Mouse (Mus musculus): ENCODE data around the gene Catsperd. TPM values are rescaled to one million over a fixed set of nuclear protein-coding genes. Genes with fewer than 3 reads are reported as not detected.
"Not testable (repeated sequence)": the region's sequence is repeated elsewhere in the genome, so short reads cannot be mapped to it uniquely, and the experiment has no call there.

Catsperd gene
- total RNA-seq, 4 experiments from 2014 or later, result 0.16 TPM; not detected in 2

GRCm38 (mm10) chr17:56612565-56612939, 15.4 kb upstream of the Catsperd start:
- DNase-seq (ENCODE audit: low spot score), result not testable (repeated sequence)

DNA sequence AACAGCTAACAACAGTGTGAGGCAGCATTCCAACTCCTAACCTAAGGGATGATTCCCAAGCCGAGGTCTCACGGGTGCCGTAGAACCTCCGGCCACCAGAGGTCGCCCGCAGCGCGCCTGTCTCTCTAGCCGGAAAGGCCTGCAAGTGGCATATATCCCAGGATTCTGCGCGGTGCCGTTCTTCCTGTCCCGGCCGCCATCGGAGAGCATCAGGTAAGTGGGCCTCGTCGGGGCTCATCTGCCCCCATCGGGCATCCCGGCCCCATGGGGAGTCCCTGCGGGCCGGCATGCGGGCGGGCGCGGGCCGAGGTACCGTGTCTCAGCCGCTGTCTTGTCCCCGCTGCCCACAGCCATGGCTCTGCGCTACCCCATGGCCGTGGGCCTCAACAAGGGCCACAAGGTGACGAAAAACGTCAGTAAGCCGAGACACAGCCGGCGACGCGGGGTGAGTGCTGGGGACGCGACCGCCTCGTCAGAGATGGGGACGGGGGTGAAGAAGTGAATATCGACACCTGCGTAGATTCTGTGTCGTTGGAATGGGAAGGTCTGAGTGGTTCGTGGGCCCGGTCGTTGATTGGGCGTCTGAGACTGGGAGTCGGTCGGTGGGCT, 14.6 kb upstream of the Catsperd start, which contains the start of gene Rpl36:
Gene Rpl36 (plus strand): TSS at position 181 of the 609 bp plus-strand sequence.
- DNase-seq (ENCODE audit: low spot score), result peak; percentile 96

DNA sequence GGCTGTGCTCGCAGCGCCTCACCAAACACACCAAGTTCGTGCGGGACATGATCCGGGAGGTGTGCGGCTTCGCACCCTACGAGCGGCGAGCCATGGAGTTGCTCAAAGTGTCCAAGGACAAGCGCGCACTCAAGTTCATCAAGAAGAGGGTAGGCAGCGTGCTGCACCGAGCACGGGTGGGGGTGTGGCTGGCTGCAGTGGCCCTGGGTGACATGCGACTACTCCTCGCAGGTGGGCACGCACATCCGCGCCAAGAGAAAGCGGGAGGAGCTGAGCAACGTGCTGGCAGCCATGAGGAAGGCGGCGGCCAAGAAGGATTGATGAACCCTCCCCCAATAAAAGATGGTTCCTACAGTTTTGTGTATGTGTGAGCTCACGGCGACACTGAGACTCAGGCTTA, 14.1 kb upstream of the Catsperd start:
- DNase-seq (ENCODE audit: low spot score), result not testable (repeated sequence)

GRCm38 (mm10) chr17:56614391-56615135, 13.4 kb upstream of the Catsperd start:
- DNase-seq (ENCODE audit: low spot score), result no peak

- no peak for DNase-seq (ENCODE audit: low spot score)
Measured at GRCm38 (mm10) chr17:56615136-56615784, 12.7 kb upstream of the Catsperd start.

DNA sequence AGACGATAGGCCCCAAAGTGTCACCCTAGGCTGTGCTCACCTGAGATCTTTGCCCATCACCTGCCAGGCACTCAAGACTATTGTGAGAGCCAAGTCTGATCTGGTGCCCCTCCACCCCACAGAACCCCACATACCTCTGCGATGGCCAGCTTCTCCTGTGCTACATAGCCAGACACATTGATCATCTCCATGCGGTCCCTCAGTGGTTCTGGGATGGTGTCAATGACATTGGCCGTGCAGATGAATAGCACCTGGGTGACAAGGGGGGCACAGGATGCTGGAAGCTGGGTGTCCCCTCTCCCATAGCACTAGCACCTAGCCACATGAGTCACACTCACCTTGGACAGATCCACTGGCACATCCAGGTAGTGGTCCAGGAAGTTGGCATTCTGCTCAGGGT, 12.2 kb upstream of the Catsperd start:
- DNase-seq (ENCODE audit: low spot score), result no peak

- no peak for DNase-seq (ENCODE audit: low spot score)
Measured at GRCm38 (mm10) chr17:56616725-56617124, 11.2 kb upstream of the Catsperd start.

DNA sequence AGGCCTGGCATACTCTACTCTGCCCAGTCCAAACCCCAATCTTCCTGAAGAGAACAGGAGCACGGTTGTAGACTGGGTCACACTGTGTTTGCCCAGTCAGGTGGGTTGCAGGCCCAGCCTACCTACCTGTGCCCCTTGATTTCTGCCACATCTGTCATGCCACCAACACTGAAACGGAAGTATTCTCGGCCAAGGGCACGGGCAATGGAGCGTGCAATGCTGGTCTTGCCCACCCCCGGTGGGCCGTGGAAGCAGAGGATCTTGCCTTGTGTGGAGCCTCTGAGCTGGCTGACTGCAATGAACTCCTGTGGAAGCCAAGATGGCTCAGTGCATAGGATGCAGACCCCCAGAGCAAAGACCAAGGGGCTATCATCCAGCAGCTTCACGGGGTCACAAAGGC, 10.3 kb upstream of the Catsperd start:
- no peak for DNase-seq (ENCODE audit: low spot score)

GRCm38 (mm10) chr17:56625495-56625894, 2.4 kb upstream of the Catsperd start:
- no peak for DNase-seq (ENCODE audit: low spot score)

DNA sequence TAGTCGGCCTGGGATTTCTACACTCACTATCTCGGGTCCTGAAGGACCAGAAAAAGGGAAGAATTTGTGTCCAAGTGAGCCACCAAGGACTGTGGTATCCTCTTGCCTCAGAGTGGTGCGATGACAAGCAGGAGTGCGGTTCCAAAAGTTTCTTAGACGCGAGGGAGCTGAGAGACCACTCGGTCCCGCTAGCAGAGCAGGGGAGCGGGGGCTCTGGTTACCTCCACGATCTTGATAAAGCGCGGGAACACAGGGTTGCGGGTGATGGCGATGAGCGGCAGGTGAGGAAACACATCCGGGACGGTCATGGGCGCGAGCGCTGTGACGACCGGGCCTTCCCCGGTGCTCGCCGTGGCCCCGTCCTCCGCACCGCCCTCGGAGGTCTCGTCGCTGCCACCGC, 1.7 kb upstream of the Catsperd start:
- DNase-seq (ENCODE audit: low spot score), result no peak

- peak; percentile 94 for DNase-seq (ENCODE audit: low spot score)
Measured at GRCm38 (mm10) chr17:56626754-56627470, 1.0 kb upstream of the Catsperd start, which contains the start of gene Lonp1. TSS of gene Lonp1 (minus strand) at chr17:56626887.

DNA sequence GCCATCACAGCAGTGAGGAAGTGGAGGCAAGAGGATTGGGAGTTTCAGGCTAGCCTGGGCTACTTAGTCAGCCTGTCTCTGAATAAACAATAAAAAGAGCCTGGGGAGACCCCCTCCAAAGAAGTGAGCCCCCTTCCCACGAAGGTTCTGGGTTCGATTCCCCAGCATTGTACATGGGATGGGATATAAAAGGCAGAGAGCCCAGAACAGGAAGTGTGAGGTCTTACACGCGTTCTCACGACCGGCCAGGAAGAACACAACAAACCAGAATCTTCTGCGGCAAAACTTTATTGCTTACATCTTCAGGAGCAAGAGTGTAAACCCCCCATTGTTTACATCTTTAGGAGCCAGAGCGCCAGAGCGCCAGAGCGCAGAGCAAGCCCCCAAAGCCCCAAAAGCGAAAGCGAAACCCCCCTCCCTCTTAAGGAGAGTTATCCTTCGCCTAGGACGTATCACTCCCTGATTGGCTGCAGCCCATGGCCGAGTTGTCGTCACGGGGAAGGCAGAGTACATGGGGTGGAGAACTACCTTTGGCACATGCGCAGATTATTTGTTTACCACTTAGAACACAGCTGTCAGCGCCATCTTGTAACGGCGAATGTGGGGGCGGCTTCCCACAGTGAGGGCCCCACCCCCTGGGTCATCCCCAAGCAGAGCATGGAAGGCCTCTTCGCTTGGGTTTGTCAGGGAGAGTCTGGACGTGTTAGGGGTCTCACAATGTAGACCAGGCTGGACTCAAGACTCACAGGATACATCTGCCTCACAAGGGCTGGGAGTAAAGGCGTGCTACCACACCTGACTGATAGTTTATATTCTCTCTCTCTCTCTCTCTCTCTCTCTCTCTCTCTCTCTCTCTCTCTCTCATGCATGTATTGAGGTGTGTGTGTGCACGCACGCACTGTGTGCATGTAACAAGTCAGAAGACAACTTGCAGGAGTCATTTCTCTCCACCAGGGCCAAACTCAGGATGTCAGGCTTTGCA, 2.1 kb downstream of the Catsperd start:
- not testable (repeated sequence) for DNase-seq (ENCODE audit: low spot score)

DNA sequence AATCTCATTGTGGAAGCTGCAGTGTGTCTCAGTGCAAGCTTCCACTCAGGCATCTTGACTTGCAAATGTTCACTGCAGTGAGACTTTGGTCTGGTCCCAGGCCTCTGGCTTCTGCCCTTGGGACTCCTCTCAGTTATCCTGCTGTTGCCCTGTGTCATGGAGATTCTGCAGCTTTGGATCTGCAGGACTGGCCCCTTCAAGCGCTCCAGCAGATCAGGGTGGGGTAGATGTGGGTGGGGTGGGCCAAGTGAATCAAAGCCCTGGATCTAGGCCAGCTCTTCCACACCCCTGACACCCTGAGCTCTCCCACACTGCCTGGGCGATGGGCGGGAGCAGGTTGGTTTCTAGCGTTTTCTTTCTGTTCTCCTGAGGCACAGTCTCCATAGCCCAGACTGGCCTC, 3.9 kb downstream of the Catsperd start:
- DNase-seq (ENCODE audit: low spot score), result no peak

DNA sequence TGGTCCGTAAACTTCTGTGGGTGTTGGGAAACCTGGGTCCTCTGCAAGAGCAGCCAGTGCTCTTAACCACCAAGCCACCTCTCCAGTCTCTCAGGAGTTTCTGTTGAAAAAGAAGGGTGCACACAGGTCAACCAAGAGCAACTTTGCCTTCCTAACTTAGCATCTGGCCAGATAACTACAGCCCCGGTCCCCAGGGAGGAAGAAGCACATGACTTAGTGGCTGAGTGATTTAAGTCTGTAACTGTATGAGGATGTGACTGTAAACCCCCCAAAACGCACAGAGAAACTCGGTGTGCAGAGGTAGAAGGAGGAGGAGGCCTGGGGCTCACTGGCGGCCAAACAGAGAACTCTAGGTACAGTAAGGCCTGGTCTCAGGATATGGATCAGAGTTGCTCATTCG, 6.1 kb downstream of the Catsperd start:
- DNase-seq (ENCODE audit: low spot score), result no peak

DNA sequence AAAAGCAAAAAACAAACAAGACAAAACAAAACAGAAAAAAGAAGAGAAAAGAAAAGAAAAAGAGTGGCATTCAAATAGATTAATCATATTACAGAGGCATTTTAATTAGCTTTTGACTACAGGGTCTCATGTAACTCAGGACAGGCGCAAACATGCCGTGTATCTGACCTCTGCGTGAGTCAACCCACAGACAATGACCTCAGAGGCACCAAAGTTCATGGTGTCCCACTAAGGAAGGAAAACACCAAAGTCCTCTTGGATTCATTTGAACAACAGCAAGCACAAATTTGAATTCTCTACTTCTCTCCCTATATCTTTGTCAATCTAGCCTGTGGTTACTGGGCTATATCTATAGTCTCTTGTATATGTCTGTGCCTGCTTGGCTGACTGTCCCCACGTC, 15.3 kb downstream of the Catsperd start:
- DNase-seq (ENCODE audit: low spot score), result no peak

DNA sequence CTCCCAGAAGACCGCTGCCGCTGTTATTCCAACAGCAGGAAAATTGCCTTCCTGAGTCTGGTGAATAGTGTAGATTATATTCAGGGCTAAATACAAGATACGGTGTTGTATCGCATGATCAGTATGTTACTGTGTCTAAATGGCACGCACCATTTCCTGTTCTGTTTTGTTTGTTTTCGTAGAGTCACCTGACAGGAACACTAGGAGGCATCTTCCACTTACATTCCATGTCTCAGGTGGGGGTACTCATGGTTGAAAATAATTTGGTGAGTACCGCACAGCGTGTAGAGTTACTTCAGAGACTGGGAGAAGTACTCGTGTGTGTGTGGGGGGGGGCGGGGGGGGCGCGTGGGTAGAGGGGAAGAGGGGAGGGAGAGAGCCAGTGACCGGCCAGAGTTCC, 19.6 kb downstream of the Catsperd start:
- no peak for DNase-seq (ENCODE audit: low spot score)

GRCm38 (mm10) chr17:56651801-56652200, 23.9 kb downstream of the Catsperd start:
- no peak for DNase-seq (ENCODE audit: low spot score)

DNA sequence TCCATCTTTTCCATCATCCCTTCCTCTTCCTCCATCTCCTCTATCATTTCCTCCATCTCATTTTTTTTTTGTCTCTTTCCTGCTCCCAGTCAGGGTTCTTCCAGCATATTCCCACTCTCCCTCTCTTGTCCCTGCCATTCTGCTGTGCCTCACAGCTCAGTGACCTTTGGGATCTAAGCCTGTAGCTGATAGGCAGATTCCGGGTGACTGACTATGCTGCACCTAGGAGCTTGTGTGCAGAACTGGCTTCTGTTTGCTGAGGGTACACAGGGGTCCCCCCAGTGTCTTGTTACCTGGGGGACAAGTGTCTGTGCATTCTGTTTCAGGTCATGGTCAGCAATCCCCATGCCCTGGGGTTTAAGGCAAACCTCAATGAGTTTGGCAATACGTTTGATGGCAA, 26.8 kb downstream of the Catsperd start:
- DNase-seq (ENCODE audit: low spot score), result no peak

- DNase-seq (ENCODE audit: low spot score), result no peak
Measured at GRCm38 (mm10) chr17:56655311-56655710, 27.4 kb downstream of the Catsperd start.

- DNase-seq (ENCODE audit: low spot score), result no peak
Measured at GRCm38 (mm10) chr17:56656171-56656570, 28.2 kb downstream of the Catsperd start.

DNA sequence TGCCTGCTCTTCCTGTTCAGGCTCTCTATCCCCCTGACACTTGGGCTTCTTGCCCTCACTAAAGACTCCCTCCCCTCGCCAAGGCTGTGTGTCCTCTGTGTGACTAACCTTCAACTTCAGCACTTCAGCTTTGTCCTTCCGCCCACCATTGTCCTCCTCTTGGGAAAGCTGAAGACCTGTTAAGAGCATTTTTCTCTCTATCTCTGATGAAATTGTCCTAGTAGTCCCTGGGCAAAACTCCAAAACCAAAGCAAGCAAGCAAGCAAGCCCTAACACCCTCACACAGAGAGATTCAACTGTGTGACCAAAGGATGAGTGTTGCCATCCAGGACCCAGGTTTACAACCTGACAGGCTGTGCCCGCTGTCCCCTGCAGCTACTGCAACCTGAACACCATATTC, 35.7 kb downstream of the Catsperd start:
- DNase-seq (ENCODE audit: low spot score), result no peak

Data from heart, adult 8-10 months (tissue).